Mouse (Mus musculus) liver, embryonic 14.5 days (tissue): ENCODE data around the gene Auts2.

ENCODE experiments used
- CTCF ChIP-seq: IDR thresholded peaks from 2 replicates; pipeline ENCODE4 v1.5.1; 2016; ENCODE audit warnings: antibody characterized with exemption, low read depth, control low read depth
- EP300 ChIP-seq: IDR thresholded peaks from 2 replicates; pipeline ENCODE4 v1.6.1; 2016; ENCODE audit warnings: antibody characterized with exemption, low read depth

GRCm38 (mm10) chr5:132168805-132169204 is 374.3 kb downstream of the Auts2 start:
- TF ChIP-seq EP300 (no peak), CTCF (no peak)
